Comparison of ENCODE assay signal across 8 mouse cellular contexts in the genomic region with DNA sequence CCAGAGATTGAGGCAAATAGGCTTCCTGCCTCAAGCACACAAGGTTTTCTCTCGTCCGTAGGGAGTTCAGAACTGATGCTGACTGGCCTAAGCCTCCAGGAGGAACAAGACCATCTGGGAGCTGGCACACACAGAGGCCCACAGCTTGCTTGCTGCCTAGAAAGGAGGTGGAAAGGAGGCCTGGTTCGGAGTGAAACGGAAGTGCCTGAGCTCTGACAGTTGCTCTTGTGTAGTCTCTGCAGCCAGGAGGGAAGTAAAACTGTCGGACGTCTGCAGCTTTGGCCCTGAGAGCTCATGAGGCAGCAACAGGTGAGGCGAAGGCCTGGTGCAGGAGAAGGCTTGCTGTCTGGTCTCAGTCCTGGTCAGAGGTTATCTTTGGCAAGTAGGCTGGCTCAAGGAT. TPM values are rescaled to one million over a fixed set of nuclear protein-coding genes. Genes with fewer than 3 reads are reported as not detected.
A peak's percentile ranks its signal among the peaks of the same experiment; 100 is the strongest.
DNase-seq lines count a peak whose midpoint lies in the region; ATAC-seq and TF ChIP-seq lines count a peak whose summit lies in the region.

A gene (plus strand): TSS at position 246 of the 400 bp plus-strand sequence.

- no peak within 1 kb of the TSS for H3K9ac ChIP-seq in heart, adult 2 months (ENCODE audit: low read depth, low read length)
- H3K9ac ChIP-seq in intestine, postnatal 0 days (ENCODE audit: low read depth, low read length) = no peak within 1 kb of the TSS
- H3K9ac ChIP-seq in liver, embryonic 16.5 days (ENCODE audit: low read depth, low read length) = no peak within 1 kb of the TSS

- 57% methylated on average over 7 of the region's 7 CpGs for WGBS in lung, adult 2 months
- 60% methylated on average over 7 of the region's 7 CpGs for WGBS in heart, adult 2 months
- 69% methylated on average over 7 of the region's 7 CpGs for WGBS in intestine, postnatal 0 days
- 28% methylated on average over 7 of the region's 7 CpGs for WGBS in liver, embryonic 16.5 days (ENCODE audit: insufficient replicate concordance)
- 73% methylated on average over 7 of the region's 7 CpGs for whole genome bisulfite sequencing in small intestine, adult 2 months

- no peaks in the 10 kb centered on the region for H3K27me3 ChIP-seq in heart, adult 2 months (ENCODE audit: control insufficient read depth, insufficient read depth, low read length)
- H3K27me3 ChIP-seq in intestine, postnatal 0 days (replicated peaks; ENCODE audit: control insufficient read depth, insufficient read depth, low read length) = no peaks in the 10 kb centered on the region
- H3K27me3 ChIP-seq in liver, embryonic 16.5 days (ENCODE audit: control insufficient read depth, insufficient read depth, low read depth, low read length) = no peaks in the 10 kb centered on the region
- no peaks in the 10 kb centered on the region for H3K27me3 ChIP-seq in small intestine, adult 2 months (ENCODE audit: control insufficient read depth, insufficient read depth, low read length)

- H3K36me3 ChIP-seq in heart, adult 2 months (ENCODE audit: control insufficient read depth, insufficient read depth, low read length) = peaks cover 4% of the 10 kb centered on the region
- no peaks in the 10 kb centered on the region for H3K36me3 ChIP-seq in intestine, postnatal 0 days (ENCODE audit: control insufficient read depth, insufficient read depth)
- no peaks in the 10 kb centered on the region for H3K36me3 ChIP-seq in liver, embryonic 16.5 days (ENCODE audit: control insufficient read depth, insufficient read depth)
- no peaks in the 10 kb centered on the region for H3K36me3 ChIP-seq in small intestine, adult 2 months (ENCODE audit: control insufficient read depth, insufficient read depth, low read length)

- TF ChIP-seq POLR2A in lung, adult 2 months (IDR thresholded peaks at IDR 0.05; ENCODE audit: borderline replicate concordance, extremely low read depth, low read depth, low read length) = no peak
- TF ChIP-seq POLR2A in brain, embryonic 14.5 days (IDR thresholded peaks at IDR 0.05; ENCODE audit: borderline replicate concordance, extremely low read depth, insufficient read depth, insufficient read length, poor library complexity, severe bottlenecking) = no peak
- no peak for TF ChIP-seq POLR2A in heart, adult 2 months (IDR thresholded peaks at IDR 0.05; ENCODE audit: insufficient read depth, low read depth, low read length)
- TF ChIP-seq POLR2A in small intestine, adult 2 months (IDR thresholded peaks at IDR 0.05; ENCODE audit: low read depth, low read length) = no peak

- no peak for ATAC-seq in intestine, postnatal 0 days
- ATAC-seq in liver, embryonic 16.5 days (ENCODE audit: low read depth) = no peak
- no peak for ATAC-seq in erythroblast, adult 5-6 weeks (replicated peaks; ENCODE audit: low FRiP score, poor library complexity, severe bottlenecking)

- intact Hi-C loops in heart, adult 2 months (cut with DNase I) = no loop called here

- peaks cover 15% of the 10 kb centered on the region for H3K4me1 ChIP-seq in lung, adult 2 months (ENCODE audit: control insufficient read depth, insufficient read depth, low read length)
- H3K4me1 ChIP-seq in heart, adult 2 months (ENCODE audit: control insufficient read depth, insufficient read depth, low read length) = peaks cover 15% of the 10 kb centered on the region
- H3K4me1 ChIP-seq in intestine, postnatal 0 days (replicated peaks; ENCODE audit: control insufficient read depth, insufficient read depth, low read length) = 0 out of 2 replicates have a peak, but pooled peaks cover 5% of the 10 kb centered on the region
- H3K4me1 ChIP-seq in liver, embryonic 16.5 days (ENCODE audit: control insufficient read depth, low read depth, low read length) = peaks cover 4% of the 10 kb centered on the region
- H3K4me1 ChIP-seq in small intestine, adult 2 months (ENCODE audit: control insufficient read depth, insufficient read depth, insufficient read length, low read length) = peaks cover 7% of the 10 kb centered on the region; the same call in 1 of the 2 replicates

- TF ChIP-seq CTCF in lung, adult 2 months (IDR thresholded peaks at IDR 0.05; ENCODE audit: insufficient read depth, low read length) = no peak
- TF ChIP-seq CTCF in brain, embryonic 14.5 days (IDR thresholded peaks at IDR 0.05; ENCODE audit: borderline replicate concordance, extremely low read depth, insufficient read depth, insufficient read length) = no peak
- no peak for TF ChIP-seq CTCF in heart, adult 2 months (IDR thresholded peaks at IDR 0.05)
- TF ChIP-seq CTCF in intestine, postnatal 0 days (IDR thresholded peaks at IDR 0.05; ENCODE audit: low read depth) = no peak
- no peak for TF ChIP-seq CTCF in small intestine, adult 2 months (IDR thresholded peaks at IDR 0.05; ENCODE audit: extremely low read depth, insufficient read length, insufficient replicate concordance, low read depth, low read length)

- no peak for DNase-seq in lung, adult 2 months
- no peak for DNase-seq in lung, adult 18-20 months
- DNase-seq in brain, embryonic 14.5 days (ENCODE audit: low read depth) = peak; percentile 44
- DNase-seq in heart, adult 2 months = peak; percentile 34 to 66

- no peak within 1 kb of the TSS for H3K4me2 ChIP-seq in intestine, postnatal 0 days (replicated peaks; ENCODE audit: low read depth)
- H3K4me2 ChIP-seq in liver, embryonic 16.5 days (ENCODE audit: low read depth, low read length) = no peak within 1 kb of the TSS

- no peaks in the 10 kb centered on the region for H3K9me3 ChIP-seq in intestine, postnatal 0 days (ENCODE audit: control insufficient read depth)
- no peaks in the 10 kb centered on the region for H3K9me3 ChIP-seq in liver, embryonic 16.5 days (replicated peaks; ENCODE audit: control insufficient read depth, low read length)

- peak within 1 kb of the TSS; percentile 12; the same call in 1 of the 2 replicates for H3K27ac ChIP-seq in heart, adult 2 months
- H3K27ac ChIP-seq in intestine, postnatal 0 days (ENCODE audit: low read depth, low read length) = no peak within 1 kb of the TSS
- peak within 1 kb of the TSS; percentile 57 for H3K27ac ChIP-seq in liver, embryonic 16.5 days (ENCODE audit: low read length)
- peak within 1 kb of the TSS; percentile 59; the same call in 1 of the 2 replicates for H3K27ac ChIP-seq in small intestine, adult 2 months (ENCODE audit: insufficient read depth, low read depth, low read length)

- H3K4me3 ChIP-seq in lung, adult 2 months (replicated peaks; ENCODE audit: extremely low read depth, low read depth, low read length) = no peak within 1 kb of the TSS
- H3K4me3 ChIP-seq in heart, adult 2 months = no peak within 1 kb of the TSS
- no peak within 1 kb of the TSS for H3K4me3 ChIP-seq in intestine, postnatal 0 days (ENCODE audit: low read depth, low read length)
- H3K4me3 ChIP-seq in liver, embryonic 16.5 days (ENCODE audit: low read depth, low read length) = no peak within 1 kb of the TSS
- H3K4me3 ChIP-seq in small intestine, adult 2 months (ENCODE audit: low read depth, low read length) = no peak within 1 kb of the TSS

- no peak for TF ChIP-seq EP300 in heart, adult 2 months (IDR thresholded peaks at IDR 0.05; ENCODE audit: insufficient read depth, low read depth, low read length)

- no peaks in the 10 kb centered on the region for H3K79me2 ChIP-seq in heart, adult 2 months (replicated peaks; ENCODE audit: control insufficient read depth, insufficient read depth, low read length)

RNA-seq across cellular contexts. Expression of the gene that starts here (rescaled TPM):
- 10.9 and 14.7 TPM in 2 replicates for polyA plus RNA-seq in lung, adult 2 months (2012; rRNA removed)
- 40.7 and 54.0 TPM in 2 replicates for polyA plus RNA-seq in brain, embryonic 14.5 days (2012; rRNA removed)
- total RNA-seq in heart, adult 2 months (2021) = 10 to 100 TPM; 20.9 to 22.4 TPM
- 5.6 and 8.1 TPM in 2 replicates for polyA plus RNA-seq in heart, adult 2 months (2012; rRNA removed)
- polyA plus RNA-seq in intestine, postnatal 0 days (2015; fragmentation: Nextera tagmentation; extraction: Ambion mirVana) = 20.1 and 26.1 TPM in 2 replicates
- polyA plus RNA-seq in liver, embryonic 16.5 days (2015; fragmentation: Nextera tagmentation; extraction: Ambion mirVana) = 4.9 and 5.9 TPM in 2 replicates
- polyA plus RNA-seq in small intestine, adult 2 months (2012; rRNA removed) = 3.3 and 6.9 TPM in 2 replicates
- 6.7 and 7.3 TPM in 2 replicates for total RNA-seq in erythroblast, adult 5-6 weeks (2015; ENCODE audit: low replicate concordance)
- total RNA-seq in erythroblast, adult 5-6 weeks (2017; ENCODE audit: low replicate concordance) = 3.1 and 12.8 TPM in 2 replicates

Comparison
In these comparisons a context has a peak if more than half of its experiments do, and no peak if none do; other contexts are left out.
1. DNase-seq: peak in brain, embryonic 14.5 days (single experiment) and heart, adult 2 months (2 of 2); none in lung, adult 2 months (single experiment) and lung, adult 18-20 months (0 of 2).